Mouse (Mus musculus) midbrain, embryonic 12.5 days (tissue): ENCODE data around the gene Tbc1d13. TPM values are rescaled to one million over a fixed set of nuclear protein-coding genes. Genes with fewer than 3 reads are reported as not detected.
"Not testable (repeated sequence)": the region's sequence is repeated elsewhere in the genome, so short reads cannot be mapped to it uniquely, and the experiment has no call there.

Experiments used
- ATAC-seq: fragments of 200-750 bp; cut with Nextera tagmentation; 2 replicates; pipeline ENCODE4 v1.8.0; 2017; ENCODE audit warnings: low read depth, moderate TSS enrichment, moderate library complexity; ENCODE audit not compliant: low FRiP score
- H3K27ac ChIP-seq: fragments of 300-500 bp; sonication (generic); replicated peaks from 2 replicates; pipeline ENCODE4 v1.5.1; 2016; ENCODE audit warnings: mild to moderate bottlenecking
- H3K27me3 ChIP-seq: fragments of 300-500 bp; sonication (generic); 2 replicates; pipeline ENCODE4 v1.6.1; 2016; ENCODE audit warnings: mild to moderate bottlenecking
- H3K36me3 ChIP-seq: fragments of 300-500 bp; sonication (generic); 2 replicates; pipeline ENCODE4 v1.6.1; 2016
- H3K4me1 ChIP-seq: fragments of 300-500 bp; sonication (generic); 2 replicates; pipeline ENCODE4 v1.6.1; 2016
- H3K4me2 ChIP-seq: fragments of 300-500 bp; sonication (generic); replicated peaks from 2 replicates; pipeline ENCODE4 v1.6.1; 2016; ENCODE audit warnings: mild to moderate bottlenecking, moderate library complexity
- H3K4me3 ChIP-seq: fragments of 300-500 bp; sonication (generic); 2 replicates; pipeline ENCODE4 v1.5.1; 2016; ENCODE audit warnings: mild to moderate bottlenecking
- H3K9ac ChIP-seq: fragments of 300-500 bp; sonication (generic); replicated peaks from 2 replicates; pipeline ENCODE4 v1.6.1; 2016; ENCODE audit warnings: mild to moderate bottlenecking, moderate library complexity
- H3K9me3 ChIP-seq: fragments of 300-500 bp; sonication (generic); 2 replicates; pipeline ENCODE4 v1.6.1; 2016; ENCODE audit warnings: mild to moderate bottlenecking
- WGBS: fragments of 180-500 bp; shearing (Covaris S2); methylation state at CpG from one replicate; pipeline ENCODE4 v1.1.7; 2016; 5-methylcytosine and 5-hydroxymethylcytosine counted together
- polyA plus RNA-seq: library from polyadenylated mRNA; unstranded; fragments of >200 nt; fragmentation: Nextera tagmentation; extraction: Ambion mirVana; gene quantifications from 2 replicates; pipeline ENCODE4 v1.2.1, GENCODE M21; 2016

The Tbc1d13 gene
- polyA plus RNA-seq, 1 experiment from 2014 or later, result 11.2 TPM

GRCm38 (mm10) chr2:30132801-30133612, 539 bp upstream of the Tbc1d13 start:
- Histone ChIP-seq H3K9me3 (no peaks in the 10 kb centered on the region), H3K27ac (peak overlapping the region; percentile 77; the same call in 1 of the 2 replicates), H3K4me3 (peak overlapping the region; percentile 90), H3K4me1 (peaks cover 20% of the 10 kb centered on the region), H3K4me2 (peak overlapping the region; percentile 94), H3K27me3 (no peaks in the 10 kb centered on the region), H3K9ac (peak overlapping the region; percentile 87; the same call in 1 of the 2 replicates), H3K36me3 (peaks cover 19% of the 10 kb centered on the region)
- ATAC-seq, result no peak
- WGBS, result 28% methylated on average over 16 of the region's 16 CpGs

GRCm38 (mm10) chr2:30134378-30134711, 799 bp downstream of the Tbc1d13 start:
- Histone ChIP-seq H3K4me2 (peak overlapping the region; percentile 94), H3K4me1 (peaks cover 20% of the 10 kb centered on the region), H3K4me3 (peak overlapping the region; percentile 90), H3K27me3 (no peaks in the 10 kb centered on the region), H3K27ac (peak overlapping the region; percentile 77), H3K9me3 (no peaks in the 10 kb centered on the region), H3K9ac (peak overlapping the region; percentile 87), H3K36me3 (peaks cover 19% of the 10 kb centered on the region)
- WGBS, result 30% methylated on average over 6 of the region's 6 CpGs
- ATAC-seq, result no peak

GRCm38 (mm10) chr2:30134928-30135620, 1.5 kb downstream of the Tbc1d13 start:
- Histone ChIP-seq H3K36me3 (peaks cover 20% of the 10 kb centered on the region), H3K4me1 (peaks cover 20% of the 10 kb centered on the region), H3K27ac (no peak overlapping the region), H3K9ac (peak overlapping the region; percentile 87; the same call in 1 of the 2 replicates), H3K9me3 (no peaks in the 10 kb centered on the region), H3K27me3 (no peaks in the 10 kb centered on the region), H3K4me2 (peak overlapping the region; percentile 94), H3K4me3 (peak overlapping the region; percentile 90)
- ATAC-seq, result no peak
- WGBS, result 56% methylated on average over 10 of the region's 10 CpGs

- Histone ChIP-seq H3K4me3 (no peak overlapping the region), H3K4me1 (peaks cover 20% of the 10 kb centered on the region), H3K27me3 (no peaks in the 10 kb centered on the region), H3K9ac (no peak overlapping the region), H3K36me3 (peaks cover 34% of the 10 kb centered on the region), H3K4me2 (no peak overlapping the region), H3K9me3 (no peaks in the 10 kb centered on the region), H3K27ac (no peak overlapping the region)
- ATAC-seq, result no peak
- 93% methylated on average over 10 of the region's 10 CpGs for WGBS
Measured at GRCm38 (mm10) chr2:30136458-30136857, 2.9 kb downstream of the Tbc1d13 start.

- H3K27me3 ChIP-seq, H3K4me2 ChIP-seq, ATAC-seq, H3K4me3 ChIP-seq, H3K9ac ChIP-seq, H3K4me1 ChIP-seq, H3K9me3 ChIP-seq, H3K27ac ChIP-seq: not testable (repeated sequence)
- WGBS, result 97% methylated on average over 4 of the region's 4 CpGs
- peaks cover 67% of the 10 kb centered on the region for H3K36me3 ChIP-seq
Measured at GRCm38 (mm10) chr2:30140021-30140420, 6.5 kb downstream of the Tbc1d13 start.

- no peak for ATAC-seq
- Histone ChIP-seq H3K4me2 (no peak overlapping the region), H3K36me3 (peaks cover 86% of the 10 kb centered on the region), H3K4me1 (no peaks in the 10 kb centered on the region), H3K27me3 (no peaks in the 10 kb centered on the region), H3K9me3 (no peaks in the 10 kb centered on the region), H3K27ac (no peak overlapping the region), H3K4me3 (no peak overlapping the region), H3K9ac (no peak overlapping the region)
- 94% methylated on average over 4 of the region's 4 CpGs for WGBS
Measured at GRCm38 (mm10) chr2:30144436-30144835, 10.9 kb downstream of the Tbc1d13 start.

- H3K4me3 ChIP-seq, result no peak overlapping the region
- H3K4me1 ChIP-seq, result no peaks in the 10 kb centered on the region
- H3K9ac ChIP-seq, result no peak overlapping the region
- H3K36me3 ChIP-seq, result peaks cover 78% of the 10 kb centered on the region
- H3K4me2 ChIP-seq, result no peak overlapping the region
- H3K27ac ChIP-seq, result no peak overlapping the region
- 98% methylated on average over 4 of the region's 4 CpGs for WGBS
- no peaks in the 10 kb centered on the region for H3K27me3 ChIP-seq
- H3K9me3 ChIP-seq, result no peaks in the 10 kb centered on the region
- ATAC-seq, result no peak
Measured at GRCm38 (mm10) chr2:30147466-30147865, 13.9 kb downstream of the Tbc1d13 start.

- no peak for ATAC-seq
Measured at GRCm38 (mm10) chr2:30151840-30152239, 18.3 kb downstream of the Tbc1d13 start.

GRCm38 (mm10) chr2:30152616-30153015, 19.1 kb downstream of the Tbc1d13 start:
- 79% methylated on average over 8 of the region's 8 CpGs for WGBS

More at GRCm38 (mm10) chr2:30151840-30152239, 18.3 kb downstream of the Tbc1d13 start:
- Histone ChIP-seq H3K9me3 (no peaks in the 10 kb centered on the region), H3K27me3 (no peaks in the 10 kb centered on the region), H3K4me2 (no peak overlapping the region), H3K36me3 (peaks cover 42% of the 10 kb centered on the region), H3K4me1 (no peaks in the 10 kb centered on the region), H3K9ac (no peak overlapping the region), H3K27ac (no peak overlapping the region), H3K4me3 (no peak overlapping the region)
- WGBS, result 90% methylated on average over 11 of the region's 11 CpGs

GRCm38 (mm10) chr2:30159871-30160270, 26.3 kb downstream of the Tbc1d13 start:
- H3K4me3 ChIP-seq, ATAC-seq, H3K27ac ChIP-seq, H3K9ac ChIP-seq, H3K9me3 ChIP-seq, H3K4me1 ChIP-seq, H3K27me3 ChIP-seq, H3K36me3 ChIP-seq, H3K4me2 ChIP-seq: not testable (repeated sequence)
- 85% methylated on average over 8 of the region's 10 CpGs for WGBS

More at GRCm38 (mm10) chr2:30152616-30153015, 19.1 kb downstream of the Tbc1d13 start:
- H3K9ac ChIP-seq, result no peak overlapping the region
- no peak overlapping the region for H3K4me2 ChIP-seq
- no peak overlapping the region for H3K27ac ChIP-seq
- H3K9me3 ChIP-seq, result no peaks in the 10 kb centered on the region
- ATAC-seq, result no peak
- H3K36me3 ChIP-seq, result peaks cover 34% of the 10 kb centered on the region
- no peak overlapping the region for H3K4me3 ChIP-seq
- no peaks in the 10 kb centered on the region for H3K27me3 ChIP-seq
- H3K4me1 ChIP-seq, result no peaks in the 10 kb centered on the region

- H3K9ac ChIP-seq, result no peak overlapping the region
- no peak for ATAC-seq
- H3K4me1 ChIP-seq, result no peaks in the 10 kb centered on the region
- no peak overlapping the region for H3K4me3 ChIP-seq
- no peak overlapping the region for H3K27ac ChIP-seq
- H3K4me2 ChIP-seq, result no peak overlapping the region
- H3K36me3 ChIP-seq, result no peaks in the 10 kb centered on the region
- H3K9me3 ChIP-seq, result peaks cover 5% of the 10 kb centered on the region; the same call in 1 of the 2 replicates
- H3K27me3 ChIP-seq, result no peaks in the 10 kb centered on the region
Measured at GRCm38 (mm10) chr2:30161809-30162208, 28.3 kb downstream of the Tbc1d13 start.

GRCm38 (mm10) chr2:30164340-30164932, 30.9 kb downstream of the Tbc1d13 start:
- Histone ChIP-seq H3K4me1 (no peaks in the 10 kb centered on the region), H3K27me3 (no peaks in the 10 kb centered on the region), H3K4me2 (no peak overlapping the region), H3K36me3 (no peaks in the 10 kb centered on the region), H3K9me3 (peaks cover 8% of the 10 kb centered on the region; the same call in 1 of the 2 replicates), H3K27ac (no peak overlapping the region), H3K9ac (no peak overlapping the region), H3K4me3 (no peak overlapping the region)
- ATAC-seq, result no peak
- WGBS, result 63% methylated on average over 9 of the region's 9 CpGs
